Mouse (Mus musculus) left cerebral cortex, postnatal 14 days (tissue): ENCODE measurements around the gene Zfhx3. TPM values are rescaled to one million over a fixed set of nuclear protein-coding genes. Genes with fewer than 3 reads are reported as not detected.

Experiments used
- DNase-seq, 2 experiments: peaks; one replicate each; pipeline ENCODE4 v3.0.0; 2021 to 2022; ENCODE audit warnings: low spot score in 2 of 2, mixed read lengths in 1 of 2
- intact Hi-C: fragments of 180-260 bp; cut with DNase I; formaldehyde crosslinking; loops from one replicate; pipeline ENCODE4 v1.15.1; 2025
- total RNA-seq, 2 experiments: library from RNA; stranded (reverse); gene quantifications; 2 replicates each; pipeline ENCODE4 v1.2.3; 2021

Zfhx3 gene
- total RNA-seq, 2 experiments from 2014 or later: 4.1 to 4.2 TPM

DNA sequence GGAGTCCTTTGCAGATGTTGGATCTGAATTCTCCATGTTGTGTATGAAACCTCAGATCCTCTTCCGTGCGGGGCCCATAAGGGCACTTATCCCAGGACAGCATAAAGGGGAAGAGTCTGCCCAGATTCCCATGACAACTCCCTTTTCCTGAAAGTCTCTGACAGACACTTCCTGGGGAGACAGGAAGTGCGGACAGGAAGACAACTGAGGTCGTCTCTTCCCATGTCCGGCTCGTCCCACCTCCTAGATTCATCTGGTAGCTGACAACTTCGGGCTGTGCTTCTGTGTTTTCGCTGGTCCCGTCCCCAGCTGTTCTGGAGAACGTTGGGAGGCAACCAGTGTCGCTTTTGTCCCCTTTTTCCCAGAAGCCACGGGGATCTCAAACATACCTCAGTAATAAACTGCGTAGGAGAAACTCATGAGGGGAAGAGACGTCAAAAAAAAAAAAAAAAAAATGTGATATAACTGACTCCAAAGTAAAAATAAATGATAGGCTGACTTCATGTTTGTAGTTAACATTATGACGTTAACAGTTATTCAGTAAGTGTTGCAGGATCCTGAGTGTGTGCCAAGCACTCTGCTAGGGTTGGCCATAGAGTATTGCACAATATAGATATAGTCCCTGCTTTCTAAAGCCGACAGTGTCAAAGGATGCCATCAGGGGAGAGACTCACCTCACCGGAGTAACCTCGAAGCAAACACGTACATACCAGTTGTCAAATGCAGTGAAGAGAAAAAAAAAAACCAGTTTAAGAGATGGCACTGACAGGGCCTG is 653.5 kb downstream of the Zfhx3 start:
- DNase-seq: no peak
- intact Hi-C loops: no loop called here

- intact Hi-C loops: no loop called here
- DNase-seq: no peak
Observed at GRCm38 (mm10) chr8:108599003-108599402, 656.6 kb downstream of the Zfhx3 start.

GRCm38 (mm10) chr8:108599558-108599957 is 657.1 kb downstream of the Zfhx3 start:
- intact Hi-C loops: no loop called here
- no peak for DNase-seq

DNA sequence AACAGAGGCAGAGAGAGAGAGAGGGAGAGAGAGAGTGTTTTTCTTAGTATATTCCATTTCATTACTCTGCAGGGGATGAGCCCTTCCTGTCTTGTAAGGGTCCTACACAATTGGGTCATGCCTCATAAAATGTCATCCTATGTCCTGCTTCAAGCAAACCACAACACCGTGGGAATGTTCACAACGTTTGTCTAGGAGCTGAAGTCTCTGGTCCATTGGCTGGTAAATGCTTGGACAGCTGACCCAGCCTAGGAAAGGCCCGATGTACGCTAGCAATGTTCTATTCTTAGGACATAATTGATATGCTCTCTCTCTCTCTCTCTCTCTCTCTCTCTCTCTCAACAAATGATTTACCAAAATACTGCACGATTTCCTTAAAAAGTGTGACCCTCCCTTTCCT is 666.2 kb downstream of the Zfhx3 start:
- no peak for DNase-seq
- intact Hi-C loops: no loop called here

DNA sequence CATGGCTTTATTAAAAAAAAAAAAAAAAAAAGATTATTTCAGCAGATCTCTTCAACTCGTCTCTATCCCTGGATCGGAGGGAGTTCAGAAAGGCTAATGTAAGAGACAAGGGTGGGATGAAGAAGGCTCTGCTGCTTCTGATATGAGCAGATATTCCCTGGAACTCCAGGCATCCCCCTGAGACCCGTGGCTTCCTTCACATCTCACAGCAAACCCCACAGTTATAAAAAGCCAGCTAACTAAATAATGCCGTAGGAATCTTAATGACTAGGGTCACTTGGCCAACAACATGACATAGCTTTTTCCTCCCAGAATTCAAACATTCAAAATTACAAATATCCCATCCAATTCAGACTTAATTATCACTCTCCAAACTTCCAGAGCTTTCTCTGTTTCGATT is 666.7 kb downstream of the Zfhx3 start:
- intact Hi-C loops: no loop called here

DNA sequence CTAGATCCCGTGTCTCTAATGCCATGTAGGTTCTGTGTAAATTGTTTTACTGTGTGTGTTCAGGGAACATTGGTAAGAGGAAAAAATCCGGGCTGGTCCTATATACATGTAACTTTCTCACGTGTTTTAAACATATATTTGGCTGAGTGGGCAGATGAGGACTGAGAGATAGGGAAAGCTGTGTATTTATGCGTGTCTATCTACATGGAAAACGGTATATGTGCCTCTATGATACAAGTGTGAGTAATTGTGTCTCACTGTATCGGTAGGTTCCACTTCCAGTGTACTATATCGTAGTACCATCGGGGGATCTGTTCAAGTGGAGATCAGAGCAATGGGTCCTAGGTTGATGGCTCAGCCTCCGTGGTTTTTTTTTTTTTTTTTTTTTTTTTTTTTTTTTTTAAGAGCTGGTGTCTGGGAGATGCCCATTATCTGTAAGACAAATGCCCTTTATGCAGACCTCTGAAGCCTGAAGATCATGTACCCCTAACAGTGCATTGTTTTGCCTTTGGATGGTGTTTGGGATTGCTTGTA is 668.8 kb downstream of the Zfhx3 start:
- no peak for DNase-seq
- intact Hi-C loops: no loop called here

More for the DNA sequence above, 666.7 kb downstream of the Zfhx3 start:
- no peak for DNase-seq

DNA sequence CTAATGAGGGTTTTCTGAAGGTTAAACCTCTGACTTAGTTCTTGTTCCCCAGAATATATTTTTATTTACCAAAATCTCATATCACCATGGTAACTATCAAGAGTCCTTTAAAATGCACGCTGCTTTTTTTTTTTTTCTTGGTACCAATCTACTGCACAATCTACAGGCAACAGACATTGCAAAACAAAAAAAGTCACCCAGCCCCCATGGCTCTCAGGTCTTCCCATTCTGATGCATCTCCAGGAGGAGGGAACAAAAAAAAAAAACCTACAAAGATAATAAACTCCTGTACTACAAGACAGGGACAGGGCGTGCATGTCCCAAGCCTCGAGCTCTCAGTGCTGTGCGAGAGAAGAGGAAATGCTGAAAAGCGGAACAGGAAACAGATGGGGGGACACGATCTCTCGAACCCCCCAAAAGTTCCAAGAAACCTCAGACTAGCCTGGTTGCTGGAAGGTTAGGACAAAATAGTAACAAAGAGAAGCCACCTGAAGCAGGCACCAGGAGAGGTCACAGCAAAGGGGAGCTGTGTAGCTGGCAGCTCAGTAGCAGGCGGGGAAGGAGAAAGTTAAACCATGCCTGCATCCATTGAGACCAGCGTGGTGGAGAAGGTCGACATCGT is 669.5 kb downstream of the Zfhx3 start:
- DNase-seq: peak; percentile 16 to 29
- intact Hi-C loops: no loop called here

DNA sequence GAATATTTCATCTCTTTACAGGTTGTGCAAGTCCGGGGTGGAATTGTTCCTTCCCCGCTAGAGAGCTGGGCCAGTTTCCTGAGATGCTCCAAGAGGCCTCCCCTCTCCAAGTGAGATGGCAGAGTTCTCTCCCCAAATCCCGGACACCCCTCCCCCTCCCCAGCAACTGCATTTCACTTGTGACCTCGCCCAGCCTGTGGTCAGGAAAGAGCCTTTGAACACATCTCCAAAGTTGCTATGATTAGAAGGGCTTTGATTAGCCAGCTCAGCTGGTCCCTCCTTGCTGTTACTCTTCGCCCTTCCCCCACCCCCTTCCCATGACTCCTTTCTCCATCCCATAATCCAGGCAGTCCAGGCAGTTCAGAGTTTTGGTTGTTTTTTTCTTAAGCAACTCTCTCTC is 670.4 kb downstream of the Zfhx3 start:
- intact Hi-C loops: no loop called here
- DNase-seq: no peak

GRCm38 (mm10) chr8:108613280-108613679 is 670.8 kb downstream of the Zfhx3 start:
- intact Hi-C loops: no loop called here
- DNase-seq: no peak

DNA sequence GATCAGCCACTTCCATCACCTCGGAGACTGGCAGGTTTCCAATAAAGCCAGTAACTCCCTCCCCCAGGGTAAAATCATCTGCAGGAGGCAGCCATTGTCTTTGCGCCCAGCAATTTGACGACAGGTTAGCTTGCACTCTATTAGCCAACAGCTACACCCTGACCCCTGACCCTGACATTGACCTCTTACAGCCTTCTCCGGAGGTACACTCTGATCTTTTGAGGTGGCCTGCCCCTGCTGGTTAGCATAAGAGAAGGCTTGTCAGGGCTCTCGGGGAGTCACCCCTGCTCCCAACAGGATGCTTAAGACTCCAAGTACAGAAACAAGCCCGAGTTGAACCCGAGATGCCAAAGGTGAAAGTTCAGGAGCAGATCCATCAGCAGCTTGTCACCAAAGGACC is 678.9 kb downstream of the Zfhx3 start:
- DNase-seq: no peak
- intact Hi-C loops: no loop called here

- intact Hi-C loops: no loop called here
- DNase-seq: no peak
Observed at GRCm38 (mm10) chr8:108623660-108624059, 681.2 kb downstream of the Zfhx3 start.

DNA sequence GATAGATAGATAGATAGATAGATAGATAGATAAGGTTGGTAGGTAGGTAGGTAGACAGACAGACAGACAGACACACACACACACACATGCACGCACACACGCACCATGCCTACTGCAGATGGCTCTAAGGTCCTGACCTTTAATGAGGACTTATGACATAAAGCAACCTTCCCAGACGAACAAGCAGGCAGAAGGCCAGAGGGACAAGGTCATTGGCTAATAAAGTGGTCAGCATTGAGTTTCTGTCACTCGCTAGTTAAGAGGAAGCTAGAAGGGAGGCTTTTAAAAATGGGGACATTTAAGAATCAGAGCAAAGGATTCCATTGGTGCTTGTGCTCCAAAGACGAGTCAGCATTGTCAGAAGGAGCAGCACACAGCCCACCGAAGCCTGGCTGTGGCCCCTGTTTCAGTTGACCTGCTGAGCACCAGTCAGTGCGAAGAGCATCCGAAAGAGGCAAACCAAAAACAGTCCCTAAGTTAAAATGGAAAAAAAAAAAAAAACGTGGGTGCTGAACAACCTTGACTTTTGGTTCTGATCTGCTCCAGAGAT is 683.2 kb downstream of the Zfhx3 start:
- intact Hi-C loops: no loop called here
- DNase-seq: no peak

- intact Hi-C loops: no loop called here
- DNase-seq: no peak
Observed at GRCm38 (mm10) chr8:108631069-108631468, 688.6 kb downstream of the Zfhx3 start.

GRCm38 (mm10) chr8:108634282-108634681 is 691.8 kb downstream of the Zfhx3 start:
- intact Hi-C loops: no loop called here
- no peak for DNase-seq

- intact Hi-C loops: no loop called here
- no peak for DNase-seq
Observed at GRCm38 (mm10) chr8:108637887-108638286, 695.4 kb downstream of the Zfhx3 start.

- no peak for DNase-seq
- intact Hi-C loops: no loop called here
Observed at GRCm38 (mm10) chr8:108645660-108646059, 703.2 kb downstream of the Zfhx3 start.

- DNase-seq: no peak
- intact Hi-C loops: no loop called here
Observed at GRCm38 (mm10) chr8:108647556-108647955, 705.1 kb downstream of the Zfhx3 start.

- DNase-seq: no peak
- intact Hi-C loops: no loop called here
Observed at GRCm38 (mm10) chr8:108648993-108649392, 706.5 kb downstream of the Zfhx3 start.

DNA sequence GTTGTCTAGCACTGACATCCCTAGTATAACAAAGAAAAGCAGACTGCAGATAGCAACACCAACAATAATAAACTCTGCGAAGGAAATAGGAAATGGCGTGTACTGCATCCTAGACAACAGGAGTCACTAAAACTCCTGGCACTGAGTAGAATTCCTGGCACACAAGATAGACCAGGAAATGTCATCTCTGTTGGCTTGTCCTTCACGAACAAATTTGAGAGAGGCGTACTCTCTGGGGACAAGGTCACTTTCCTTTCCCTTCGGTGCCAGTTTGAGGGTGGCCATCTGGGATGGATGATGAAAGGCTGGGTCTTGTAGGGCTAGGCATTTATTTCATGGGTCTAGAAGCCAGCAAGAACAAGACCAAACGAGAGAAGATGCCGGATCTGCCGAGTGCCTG is 708.4 kb downstream of the Zfhx3 start:
- intact Hi-C loops: no loop called here
- no peak for DNase-seq

GRCm38 (mm10) chr8:108661486-108662093 is 719.1 kb downstream of the Zfhx3 start:
- DNase-seq: no peak
- intact Hi-C loops: no loop called here
